Mouse (Mus musculus) C3H10T1/2 (cell line): ENCODE data around the gene Twist2. TPM values are rescaled to one million over a fixed set of nuclear protein-coding genes. Genes with fewer than 3 reads are reported as not detected.

ENCODE experiments used
- polyA plus RNA-seq, 2 experiments: library from polyadenylated mRNA; unstranded; fragments of >200 nt; fragmentation: generic; extraction: Trizol; gene quantifications; one replicate each; pipeline ENCODE4 v1.2.1; 2012; ENCODE audit warnings: missing spikeins in 2 of 2

Twist2 gene
- 10 to 100 TPM; 30.7 to 64.7 TPM for polyA plus RNA-seq

DNA sequence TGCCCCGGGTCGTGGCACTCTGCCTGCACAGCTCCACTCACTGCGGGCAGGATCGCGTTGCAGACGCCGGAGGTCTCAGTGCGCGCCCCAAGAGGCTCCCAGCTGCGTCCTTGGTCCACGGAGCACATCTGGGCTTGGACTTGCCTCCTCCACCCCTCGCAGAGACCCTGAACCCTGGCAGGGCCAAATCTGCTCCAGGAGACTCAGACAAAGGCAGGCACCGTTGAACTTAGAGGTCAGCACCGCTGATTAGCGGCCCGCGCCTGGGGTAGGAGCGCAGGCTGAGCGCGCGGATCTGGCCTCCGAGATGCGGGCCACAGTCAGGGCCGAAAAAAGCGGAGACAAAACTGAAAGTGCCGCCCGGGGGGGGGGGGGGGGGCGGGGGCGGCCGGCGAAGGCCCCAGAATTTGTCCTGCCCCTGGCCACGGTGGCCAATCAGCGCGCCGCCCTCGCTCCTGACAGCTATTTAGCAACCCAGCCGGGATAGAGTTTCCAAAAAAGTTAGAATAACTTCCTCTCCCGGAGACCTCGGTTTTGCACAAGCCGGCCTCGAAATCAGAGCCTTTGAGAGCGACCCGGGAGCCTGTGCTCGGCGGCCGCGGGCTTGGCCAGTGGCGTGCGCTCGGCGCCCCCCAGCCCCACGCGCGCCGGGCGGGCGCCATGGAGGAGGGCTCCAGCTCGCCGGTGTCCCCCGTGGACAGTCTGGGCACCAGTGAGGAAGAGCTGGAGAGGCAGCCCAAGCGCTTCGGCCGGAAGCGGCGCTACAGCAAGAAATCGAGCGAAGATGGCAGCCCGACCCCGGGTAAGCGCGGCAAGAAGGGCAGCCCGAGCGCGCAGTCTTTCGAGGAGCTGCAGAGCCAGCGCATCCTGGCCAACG, at the start of gene Twist2:
Gene Twist2, plus strand, starts transcription at position 495 of the 877 bp plus-strand sequence.

